Mouse (Mus musculus) limb, embryonic 14.5 days (tissue): ENCODE results near the gene Tuba8. TPM values are rescaled to one million over a fixed set of nuclear protein-coding genes. Genes with fewer than 3 reads are reported as not detected.

Experiments used
- ATAC-seq: fragments of 200-750 bp; cut with Nextera tagmentation; 2 replicates; pipeline ENCODE4 v1.8.0; 2017; ENCODE audit warnings: low read depth, moderate number of reproducible peaks, moderate TSS enrichment; ENCODE audit not compliant: low FRiP score
- DNase-seq: peaks from one replicate; pipeline ENCODE4 v3.0.0-alpha.2; 2015; ENCODE audit warnings: low spot score
- H3K27ac ChIP-seq: fragments of 300-500 bp; sonication (generic); replicated peaks from 2 replicates; pipeline ENCODE4 v1.5.1; 2014; ENCODE audit warnings: low read depth, mild to moderate bottlenecking, low read length, moderate library complexity, mixed read lengths
- H3K27me3 ChIP-seq: fragments of 300-500 bp; sonication (generic); 2 replicates; pipeline ENCODE4 v1.6.1; 2014; ENCODE audit warnings: low read length, mixed read lengths; ENCODE audit not compliant: control insufficient read depth, insufficient read depth
- H3K36me3 ChIP-seq: fragments of 300-500 bp; sonication (generic); 2 replicates; pipeline ENCODE4 v1.6.1; 2014; ENCODE audit warnings: mild to moderate bottlenecking, low read length, moderate library complexity, mixed read lengths; ENCODE audit not compliant: control insufficient read depth, insufficient read depth
- H3K4me1 ChIP-seq: fragments of 300-500 bp; sonication (generic); 2 replicates; pipeline ENCODE4 v1.6.1; 2014; ENCODE audit warnings: antibody characterized with exemption, low read length, mixed read lengths; ENCODE audit not compliant: control insufficient read depth, insufficient read depth
- H3K4me2 ChIP-seq: fragments of 300-500 bp; sonication (generic); replicated peaks from 2 replicates; pipeline ENCODE4 v1.6.1; 2014; ENCODE audit warnings: low read depth, mild to moderate bottlenecking, low read length, moderate library complexity; ENCODE audit not compliant: severe bottlenecking
- H3K4me3 ChIP-seq: fragments of 300-500 bp; sonication (generic); replicated peaks from 2 replicates; pipeline ENCODE4 v1.5.1; 2014; ENCODE audit warnings: low read length
- H3K9ac ChIP-seq: fragments of 300-500 bp; sonication (generic); 2 replicates; pipeline ENCODE4 v1.6.1; 2014; ENCODE audit warnings: mild to moderate bottlenecking, low read depth, low read length, moderate library complexity; ENCODE audit not compliant: severe bottlenecking
- H3K9me3 ChIP-seq: fragments of 300-500 bp; sonication (generic); 2 replicates; pipeline ENCODE4 v1.6.1; 2016; ENCODE audit warnings: low read length; ENCODE audit not compliant: control insufficient read depth
- POLR2A ChIP-seq: fragments of 200-500 bp; IDR thresholded peaks from 2 replicates; pipeline ENCODE4 v1.8.0; 2012; ENCODE audit warnings: inconsistent platforms, mild to moderate bottlenecking, moderate library complexity, borderline replicate concordance; ENCODE audit not compliant: insufficient read depth, insufficient read length; ENCODE audit errors: extremely low read depth
- WGBS: fragments of 180-500 bp; shearing (Covaris S2); extraction: QIAGEN DNeasy Blood & Tissue Kit; methylation state at CpG from one replicate; pipeline ENCODE4 v1.1.7; 2014; 5-methylcytosine and 5-hydroxymethylcytosine counted together
- polyA plus RNA-seq, 2 experiments: library from polyadenylated mRNA; depleted of rRNA in 1 of 2; stranded (reverse) in 1 of 2; unstranded in 1 of 2; fragments of >200 nt; fragmentation: Nextera tagmentation in 1 of 2; extraction: Ambion mirVana in 1 of 2; gene quantifications; 2 replicates each; pipeline versions ENCODE4 v1.2.1 to v1.2.3; 2012 to 2014

Tuba8 gene
- polyA plus RNA-seq, 2 experiments, result 0.77 to 4.4 TPM

DNA sequence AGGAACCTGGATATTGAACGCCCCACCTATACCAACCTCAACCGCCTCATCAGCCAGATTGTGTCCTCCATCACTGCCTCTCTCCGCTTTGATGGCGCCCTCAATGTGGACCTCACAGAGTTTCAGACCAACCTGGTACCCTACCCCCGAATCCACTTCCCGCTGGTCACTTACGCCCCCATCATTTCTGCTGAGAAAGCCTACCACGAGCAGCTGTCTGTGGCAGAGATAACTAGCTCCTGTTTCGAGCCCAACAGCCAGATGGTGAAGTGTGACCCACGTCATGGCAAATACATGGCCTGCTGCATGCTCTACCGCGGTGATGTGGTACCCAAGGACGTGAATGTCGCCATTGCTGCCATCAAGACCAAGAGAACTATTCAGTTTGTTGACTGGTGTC is 12.5 kb downstream of the Tuba8 start:
- H3K9ac ChIP-seq, result no peak overlapping the region
- ATAC-seq (no peak), DNase-seq (no peak)
- H3K27me3 ChIP-seq, result no peaks in the 10 kb centered on the region
- H3K4me3 ChIP-seq, result no peak overlapping the region
- 96% methylated on average over 14 of the region's 14 CpGs for WGBS
- H3K27ac ChIP-seq, result no peak overlapping the region
- no peaks in the 10 kb centered on the region for H3K9me3 ChIP-seq
- TF ChIP-seq POLR2A, result no peak
- no peaks in the 10 kb centered on the region for H3K36me3 ChIP-seq
- H3K4me1 ChIP-seq, result no peaks in the 10 kb centered on the region
- no peak overlapping the region for H3K4me2 ChIP-seq

DNA sequence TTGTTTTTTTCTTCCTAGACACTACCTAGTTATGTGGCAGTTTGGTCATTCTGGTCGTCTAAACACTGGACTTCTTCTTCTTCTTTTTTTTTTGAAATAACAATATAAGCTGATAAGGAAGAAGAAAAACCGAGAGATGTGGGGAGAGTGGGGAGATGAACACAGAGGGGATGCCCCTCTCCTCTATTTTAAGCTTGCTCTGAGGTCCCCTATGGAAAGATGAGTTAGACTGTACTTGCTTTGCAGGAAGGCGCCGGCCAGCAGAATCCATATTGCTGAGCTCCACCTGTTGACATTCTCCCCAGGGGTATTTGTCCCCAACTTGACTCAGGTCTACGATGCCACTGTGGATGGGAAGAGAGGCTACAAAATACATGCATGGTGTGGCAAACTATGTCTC is 13.6 kb downstream of the Tuba8 start:
- WGBS, result 75% methylated on average over 5 of the region's 5 CpGs
- no peak for ATAC-seq

DNA sequence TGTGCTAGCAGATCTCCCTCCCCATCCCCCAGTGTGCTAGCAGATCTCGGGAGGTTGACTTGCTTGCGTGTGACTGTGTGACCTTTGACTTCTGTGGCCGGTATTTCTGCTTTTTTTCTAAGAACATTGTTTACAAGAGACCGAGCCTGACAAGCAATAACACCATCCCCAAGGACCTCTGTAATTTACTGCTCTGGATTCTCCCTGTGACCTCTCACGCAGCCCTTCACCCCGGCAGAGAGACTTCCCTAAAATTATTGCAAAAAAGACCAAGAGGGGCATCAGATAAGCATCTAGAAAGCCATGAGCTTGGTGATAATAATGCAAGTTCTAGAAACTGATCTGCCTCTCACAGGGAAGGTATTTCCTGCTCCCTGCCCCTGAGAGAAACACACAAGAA is 14.5 kb downstream of the Tuba8 start:
- no peaks in the 10 kb centered on the region for H3K27me3 ChIP-seq
- H3K27ac ChIP-seq, result no peak overlapping the region
- WGBS, result 9% methylated on average over 6 of the region's 6 CpGs
- H3K9ac ChIP-seq, result no peak overlapping the region
- no peak for DNase-seq
- TF ChIP-seq POLR2A, result no peak
- H3K9me3 ChIP-seq, result no peaks in the 10 kb centered on the region
- H3K4me2 ChIP-seq, result no peak overlapping the region
- H3K4me3 ChIP-seq, result no peak overlapping the region
- ATAC-seq, result no peak
- H3K36me3 ChIP-seq, result no peaks in the 10 kb centered on the region
- no peaks in the 10 kb centered on the region for H3K4me1 ChIP-seq

More for the DNA sequence above, 13.6 kb downstream of the Tuba8 start:
- no peak for TF ChIP-seq POLR2A
- no peak overlapping the region for H3K4me3 ChIP-seq
- H3K27ac ChIP-seq, result no peak overlapping the region
- H3K9me3 ChIP-seq, result no peaks in the 10 kb centered on the region
- no peak overlapping the region for H3K4me2 ChIP-seq
- H3K36me3 ChIP-seq, result no peaks in the 10 kb centered on the region
- no peak for DNase-seq
- no peak overlapping the region for H3K9ac ChIP-seq
- H3K4me1 ChIP-seq, result no peaks in the 10 kb centered on the region
- no peaks in the 10 kb centered on the region for H3K27me3 ChIP-seq

DNA sequence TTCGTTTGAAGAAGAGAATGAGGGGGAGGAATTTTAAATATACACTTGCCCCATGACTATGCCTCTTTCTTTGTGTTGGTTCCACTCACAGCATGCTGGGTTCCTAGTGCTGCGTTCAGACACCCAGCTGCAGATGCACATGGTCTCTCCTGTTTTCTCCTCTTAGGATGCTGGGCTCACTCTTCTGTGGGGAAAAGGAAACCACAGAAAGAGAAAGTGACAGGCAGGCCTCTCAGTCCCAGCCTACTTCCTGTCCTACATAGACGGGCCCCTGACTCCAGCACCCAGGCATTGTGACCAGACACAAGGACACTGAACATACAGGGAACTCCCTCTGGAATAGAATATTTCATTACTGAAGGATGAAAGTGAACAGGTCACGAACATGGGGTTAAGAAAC is 15.5 kb downstream of the Tuba8 start:
- ATAC-seq (no peak), DNase-seq (no peak)
- Histone ChIP-seq H3K4me3 (no peak overlapping the region), H3K27me3 (no peaks in the 10 kb centered on the region), H3K27ac (no peak overlapping the region), H3K9me3 (no peaks in the 10 kb centered on the region), H3K4me2 (no peak overlapping the region), H3K36me3 (no peaks in the 10 kb centered on the region), H3K4me1 (no peaks in the 10 kb centered on the region), H3K9ac (no peak overlapping the region)
- 63% methylated on average over 4 of the region's 4 CpGs for WGBS
- TF ChIP-seq POLR2A, result no peak

DNA sequence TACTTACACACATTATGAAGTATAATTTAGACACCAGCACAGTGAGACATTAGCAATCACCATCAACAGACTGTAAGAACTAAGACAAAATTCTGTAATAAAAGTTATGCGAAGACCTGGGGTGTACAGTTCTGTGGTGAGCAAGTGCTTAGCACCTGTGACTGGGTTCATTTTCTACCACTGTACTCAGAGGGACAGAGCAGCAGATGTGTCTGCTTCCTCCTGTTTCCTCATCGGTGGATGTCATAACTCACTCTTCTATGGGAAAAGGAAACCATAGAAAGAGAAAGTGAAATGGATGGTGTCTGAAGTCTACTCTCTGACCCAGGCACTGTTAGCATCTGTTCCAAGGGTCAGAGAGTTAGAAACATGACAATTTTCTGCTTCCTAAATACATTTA is 16.2 kb downstream of the Tuba8 start:
- ATAC-seq, result no peak
- H3K36me3 ChIP-seq, result no peaks in the 10 kb centered on the region
- WGBS, result 71% methylated on average over 2 of the region's 2 CpGs

DNA sequence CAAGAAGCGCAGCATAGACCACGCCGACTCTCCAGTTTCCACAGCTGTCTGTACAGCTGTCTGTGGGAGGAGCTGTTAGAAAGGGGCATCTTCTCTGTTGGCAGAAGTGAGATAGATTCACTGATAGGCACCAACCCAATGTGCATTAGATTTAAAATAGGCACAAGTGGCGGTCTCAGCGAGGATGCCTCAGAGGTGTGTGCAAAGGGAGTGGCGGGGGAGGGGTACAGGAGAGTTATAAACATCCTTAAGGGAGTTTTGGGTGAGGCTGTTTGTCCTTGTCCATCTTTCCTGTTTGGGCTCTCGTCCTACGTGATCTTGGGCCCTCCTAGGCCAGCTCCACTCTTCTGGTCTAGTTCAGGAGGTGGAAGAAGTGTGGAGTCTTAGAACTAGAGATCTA is 17.9 kb downstream of the Tuba8 start:
- Histone ChIP-seq H3K4me2 (no peak overlapping the region), H3K4me1 (no peaks in the 10 kb centered on the region), H3K27me3 (no peaks in the 10 kb centered on the region), H3K4me3 (no peak overlapping the region), H3K36me3 (no peaks in the 10 kb centered on the region), H3K27ac (no peak overlapping the region), H3K9ac (no peak overlapping the region), H3K9me3 (no peaks in the 10 kb centered on the region)
- ATAC-seq (no peak), DNase-seq (no peak)
- WGBS, result 67% methylated on average over 8 of the region's 8 CpGs
- no peak for TF ChIP-seq POLR2A

More for the DNA sequence above, 16.2 kb downstream of the Tuba8 start:
- TF ChIP-seq POLR2A, result no peak
- H3K4me2 ChIP-seq, result no peak overlapping the region
- H3K27me3 ChIP-seq, result no peaks in the 10 kb centered on the region
- H3K4me3 ChIP-seq, result no peak overlapping the region
- H3K9me3 ChIP-seq, result no peaks in the 10 kb centered on the region
- DNase-seq, result no peak
- no peaks in the 10 kb centered on the region for H3K4me1 ChIP-seq
- H3K27ac ChIP-seq, result no peak overlapping the region
- H3K9ac ChIP-seq, result no peak overlapping the region
